Mouse (Mus musculus) frontal cortex, postnatal 14 days (tissue): ENCODE data around the gene Hist2h4.
"Not testable (repeated sequence)": the region's sequence is repeated elsewhere in the genome, so short reads cannot be mapped to it uniquely, and the experiment has no call there.

Source experiments
- DNase-seq, 2 experiments: peaks; one replicate each; pipeline ENCODE4 v3.0.0; 2022; ENCODE audit warnings: low spot score in 2 of 2

Hist2h4 gene

DNA sequence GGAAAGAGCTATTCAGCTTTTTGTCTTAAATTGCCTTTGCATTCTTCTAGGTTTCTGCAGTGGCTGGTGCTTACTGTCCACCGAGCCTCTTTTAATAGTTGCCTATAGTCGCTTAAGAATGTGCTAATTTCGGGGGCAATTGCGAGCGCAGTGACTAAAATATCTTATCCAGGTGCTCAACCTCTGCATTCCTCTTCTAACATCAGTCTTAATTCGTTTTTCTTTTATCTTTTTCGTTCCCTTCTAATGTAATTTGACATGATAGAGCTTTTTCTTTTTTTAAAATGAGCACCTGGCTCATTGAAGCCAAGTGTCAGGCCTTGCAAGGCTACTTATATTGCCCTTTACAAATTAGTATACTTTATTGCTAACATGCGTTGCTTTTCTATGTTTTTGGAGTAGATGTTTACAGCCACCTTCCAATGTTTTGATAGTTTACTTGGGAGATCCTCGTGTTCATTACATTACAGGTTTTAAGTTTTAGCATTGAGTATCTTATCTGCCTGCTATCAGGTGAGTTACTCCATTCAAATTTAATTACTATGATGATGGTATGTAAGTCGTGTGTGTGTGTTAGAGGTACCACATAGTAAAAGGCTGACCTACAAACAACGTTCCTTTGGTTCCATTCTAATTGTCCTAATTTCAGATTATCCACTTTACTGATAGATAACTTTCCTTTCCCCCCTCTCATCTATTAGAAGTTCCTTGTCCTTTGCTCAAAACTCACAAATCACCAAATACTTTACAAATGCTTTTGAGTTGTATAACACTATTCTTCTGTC lies 15.6 kb downstream of the Hist2h4 start:
- DNase-seq: no peak

DNA sequence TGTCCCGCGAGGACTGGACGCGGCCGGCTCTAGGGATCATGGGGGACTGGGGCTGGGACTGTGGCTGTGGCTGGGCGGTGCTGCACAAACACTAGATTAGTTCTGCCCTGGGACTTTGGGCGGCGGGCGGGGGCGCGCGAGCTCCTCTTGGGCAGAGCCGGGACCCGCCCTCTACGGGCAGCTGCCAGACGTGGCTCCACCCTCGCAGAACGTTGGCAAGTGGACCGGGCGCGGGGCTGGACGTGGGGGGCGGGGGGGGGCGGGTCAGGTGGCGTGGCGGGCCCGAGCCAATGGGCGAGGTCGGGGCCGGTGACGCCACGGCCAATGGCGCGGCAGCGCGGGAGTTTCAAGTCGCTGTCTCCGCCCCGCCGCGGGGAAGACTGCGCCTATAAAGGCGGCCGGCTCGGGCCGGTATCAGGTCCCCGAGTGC lies 16.7 kb downstream of the Hist2h4 start, which contains the start of gene Hist2h3c1:
Gene Hist2h3c1, plus strand, starts transcription at position 259 of the 430 bp plus-strand sequence.
- DNase-seq: not testable (repeated sequence)

DNA sequence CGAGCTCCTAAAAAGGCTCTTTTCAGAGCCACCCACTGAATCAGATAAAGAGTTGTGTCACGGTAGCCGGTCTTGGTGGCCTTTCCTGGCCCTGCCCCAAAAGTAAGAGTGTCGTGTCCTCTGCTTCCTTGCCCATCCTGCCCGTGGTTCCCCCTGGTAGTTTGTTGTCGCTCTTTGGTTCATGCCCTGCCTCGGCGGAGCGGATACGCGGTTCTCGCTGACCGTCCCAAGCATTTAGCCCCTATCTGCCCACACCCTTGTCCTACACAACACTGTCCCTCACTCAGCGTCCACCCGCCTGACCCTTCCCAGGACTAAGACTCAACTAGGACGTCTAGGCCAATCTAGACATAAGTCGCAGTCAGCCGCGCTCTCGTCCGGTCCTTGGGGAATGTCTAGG lies 17.1 kb downstream of the Hist2h4 start:
- DNase-seq: not testable (repeated sequence)

DNA sequence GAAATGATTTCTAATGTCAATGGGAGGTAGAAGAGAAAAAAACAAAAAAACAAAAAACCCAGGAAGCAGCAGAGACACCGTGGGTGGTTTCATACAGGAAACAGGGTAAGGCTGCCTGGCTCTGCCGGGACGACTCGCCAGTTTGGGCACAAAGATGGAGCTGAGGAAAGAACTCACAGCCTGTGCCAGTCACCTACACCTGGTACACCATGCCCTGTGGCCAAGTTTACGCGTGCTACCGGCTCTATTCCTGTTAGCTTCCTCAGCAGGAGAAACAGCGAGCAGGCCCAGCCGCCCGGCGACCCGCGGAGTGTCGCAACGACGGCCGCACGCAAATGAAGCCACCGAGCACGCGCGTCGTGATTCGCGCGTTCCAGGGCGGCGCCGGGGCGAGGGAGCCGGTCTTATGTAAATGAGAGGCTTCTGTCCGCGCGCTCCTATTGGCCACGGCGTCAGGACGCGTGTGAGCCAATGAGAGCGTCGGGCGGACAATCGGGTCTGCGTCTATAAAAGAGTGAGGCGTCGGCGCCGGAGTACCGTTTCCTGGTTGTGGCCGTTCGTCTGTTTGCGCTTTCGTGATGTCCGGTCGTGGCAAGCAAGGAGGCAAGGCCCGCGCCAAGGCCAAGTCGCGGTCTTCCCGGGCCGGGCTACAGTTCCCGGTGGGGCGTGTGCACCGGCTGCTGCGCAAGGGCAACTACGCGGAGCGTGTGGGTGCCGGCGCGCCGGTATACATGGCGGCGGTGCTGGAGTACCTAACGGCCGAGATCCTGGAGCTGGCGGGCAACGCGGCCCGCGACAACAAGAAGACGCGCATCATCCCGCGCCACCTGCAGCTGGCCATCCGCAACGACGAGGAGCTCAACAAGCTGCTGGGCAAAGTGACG lies 17.9 kb downstream of the Hist2h4 start, which contains the start of gene Hist2h2aa1:
Gene Hist2h2aa1, plus strand, starts transcription at position 495 of the 884 bp plus-strand sequence.
- DNase-seq: peak; percentile 83 to 86

DNA sequence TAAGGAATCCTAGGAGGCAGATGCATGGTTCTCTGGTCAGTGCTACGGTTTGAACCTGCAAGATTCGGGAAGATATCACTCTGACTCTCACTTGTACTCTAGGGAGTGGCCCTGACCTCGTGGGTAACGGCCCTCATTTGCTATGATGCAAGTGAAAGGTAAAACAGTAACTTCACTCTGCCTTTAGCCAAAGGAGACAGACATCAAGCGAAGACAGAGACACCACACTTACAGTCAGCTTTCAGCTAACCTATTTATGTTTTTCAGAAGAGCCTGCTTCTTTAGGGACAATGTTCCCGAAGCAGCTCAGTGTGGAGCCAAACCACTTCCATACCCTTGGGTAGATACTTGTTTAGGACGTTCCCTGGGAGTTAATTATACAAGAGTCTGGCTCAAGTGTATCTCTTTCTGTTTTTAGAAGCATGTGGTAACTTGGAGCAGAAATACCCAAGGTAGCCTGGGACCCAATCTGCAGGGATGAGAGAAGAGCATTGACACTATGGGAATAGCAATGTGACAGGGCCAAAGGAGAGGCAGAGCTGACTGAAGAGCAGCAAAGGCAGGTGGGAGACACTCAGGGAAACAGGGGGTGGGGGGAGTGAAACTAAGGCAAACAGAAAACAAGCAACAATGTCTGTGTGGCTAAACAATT lies 19.1 kb downstream of the Hist2h4 start:
- no peak for DNase-seq

DNA sequence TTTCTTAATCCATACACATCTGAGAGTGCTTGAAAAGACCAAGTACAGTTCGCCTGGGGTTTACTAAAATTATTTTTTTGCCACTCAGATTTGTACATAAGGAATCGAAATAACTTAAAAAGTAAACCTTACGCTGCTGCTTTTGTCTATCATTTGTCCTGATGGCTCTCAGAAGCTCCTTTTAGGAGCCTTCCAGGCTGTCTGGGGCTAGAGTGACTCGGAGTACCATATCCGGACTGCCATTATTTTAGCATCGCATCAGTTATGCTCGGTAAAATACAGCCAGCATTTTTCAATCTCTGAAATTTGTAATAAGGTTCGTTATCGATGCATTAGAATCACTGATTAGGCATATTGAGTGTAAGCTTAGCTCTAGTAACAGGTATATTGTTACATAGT lies 22.3 kb downstream of the Hist2h4 start:
- no peak for DNase-seq

DNA sequence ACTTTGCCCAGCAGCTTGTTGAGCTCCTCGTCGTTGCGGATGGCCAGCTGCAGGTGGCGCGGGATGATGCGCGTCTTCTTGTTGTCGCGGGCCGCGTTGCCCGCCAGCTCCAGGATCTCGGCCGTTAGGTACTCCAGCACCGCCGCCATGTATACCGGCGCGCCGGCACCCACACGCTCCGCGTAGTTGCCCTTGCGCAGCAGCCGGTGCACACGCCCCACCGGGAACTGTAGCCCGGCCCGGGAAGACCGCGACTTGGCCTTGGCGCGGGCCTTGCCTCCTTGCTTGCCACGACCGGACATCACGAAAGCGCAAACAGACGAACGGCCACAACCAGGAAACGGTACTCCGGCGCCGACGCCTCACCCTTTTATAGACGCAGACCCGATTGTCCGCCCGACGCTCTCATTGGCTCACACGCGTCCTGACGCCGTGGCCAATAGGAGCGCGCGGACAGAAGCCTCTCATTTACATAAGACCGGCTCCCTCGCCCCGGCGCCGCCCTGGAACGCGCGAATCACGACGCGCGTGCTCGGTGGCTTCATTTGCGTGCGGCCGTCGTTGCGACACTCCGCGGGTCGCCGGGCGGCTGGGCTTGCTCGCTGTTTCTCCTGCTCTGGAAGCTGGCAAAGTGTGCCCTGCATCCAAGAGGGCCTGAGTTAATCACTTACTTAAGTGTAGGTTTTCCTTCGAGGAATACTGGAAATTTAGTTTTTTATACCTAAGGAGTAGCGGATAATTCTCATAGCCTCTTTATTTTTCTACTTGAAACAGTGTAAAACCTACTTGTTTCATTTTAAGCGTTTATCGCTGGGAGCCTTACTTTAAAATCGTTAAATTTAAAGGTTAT lies 22.9 kb downstream of the Hist2h4 start, which contains the start of gene Hist2h2aa2:
Gene Hist2h2aa2, minus strand, starts transcription at position 328 of the 850 bp plus-strand sequence.
- peak; percentile 93 to 97 for DNase-seq

DNA sequence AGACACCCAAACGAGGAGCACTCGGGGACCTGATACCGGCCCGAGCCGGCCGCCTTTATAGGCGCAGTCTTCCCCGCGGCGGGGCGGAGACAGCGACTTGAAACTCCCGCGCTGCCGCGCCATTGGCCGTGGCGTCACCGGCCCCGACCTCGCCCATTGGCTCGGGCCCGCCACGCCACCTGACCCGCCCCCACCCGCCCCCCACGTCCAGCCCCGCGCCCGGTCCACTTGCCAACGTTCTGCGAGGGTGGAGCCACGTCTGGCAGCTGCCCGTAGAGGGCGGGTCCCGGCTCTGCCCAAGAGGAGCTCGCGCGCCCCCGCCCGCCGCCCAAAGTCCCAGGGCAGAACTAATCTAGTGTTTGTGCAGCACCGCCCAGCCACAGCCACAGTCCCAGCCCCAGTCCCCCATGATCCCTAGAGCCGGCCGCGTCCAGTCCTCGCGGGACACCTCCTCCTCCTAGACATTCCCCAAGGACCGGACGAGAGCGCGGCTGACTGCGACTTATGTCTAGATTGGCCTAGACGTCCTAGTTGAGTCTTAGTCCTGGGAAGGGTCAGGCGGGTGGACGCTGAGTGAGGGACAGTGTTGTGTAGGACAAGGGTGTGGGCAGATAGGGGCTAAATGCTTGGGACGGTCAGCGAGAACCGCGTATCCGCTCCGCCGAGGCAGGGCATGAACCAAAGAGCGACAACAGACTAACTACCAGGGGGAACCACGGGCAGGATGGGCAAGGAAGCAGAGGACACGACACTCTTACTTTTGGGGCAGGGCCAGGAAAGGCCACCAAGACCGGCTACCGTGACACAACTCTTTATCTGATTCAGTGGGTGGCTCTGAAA lies 23.9 kb downstream of the Hist2h4 start, which contains the start of gene Hist2h3c2:
Gene Hist2h3c2, minus strand, starts transcription at position 174 of the 840 bp plus-strand sequence.
- DNase-seq: not testable (repeated sequence)

DNA sequence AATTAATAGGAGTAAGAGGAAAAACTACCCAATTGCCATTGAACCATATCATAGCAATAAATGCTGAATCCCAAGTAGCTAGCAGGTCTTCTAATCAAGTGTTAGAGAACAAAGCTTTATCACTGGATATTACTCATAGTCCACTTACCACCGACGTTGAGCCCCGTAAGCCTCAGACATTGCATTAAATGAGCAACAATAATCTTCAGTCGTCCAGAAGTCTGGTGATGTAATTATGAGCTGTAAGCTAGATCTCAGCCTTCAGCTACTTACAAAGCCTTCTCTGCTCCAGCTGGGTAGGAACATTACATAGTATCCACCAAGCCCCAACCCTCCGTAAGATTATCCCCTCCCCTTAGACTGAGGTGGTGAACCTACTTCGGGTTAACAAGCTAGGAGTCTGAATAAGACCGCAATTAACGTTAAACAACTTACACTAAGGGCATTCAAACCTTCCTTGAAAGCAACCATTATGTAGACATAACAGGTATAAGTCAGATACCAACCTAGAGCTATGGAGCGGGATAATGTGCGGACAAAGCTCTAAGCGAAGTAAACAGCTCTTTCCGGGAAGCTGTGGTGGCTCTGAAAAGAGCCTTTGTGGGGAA lies 25.1 kb downstream of the Hist2h4 start:
- no peak for DNase-seq

DNA sequence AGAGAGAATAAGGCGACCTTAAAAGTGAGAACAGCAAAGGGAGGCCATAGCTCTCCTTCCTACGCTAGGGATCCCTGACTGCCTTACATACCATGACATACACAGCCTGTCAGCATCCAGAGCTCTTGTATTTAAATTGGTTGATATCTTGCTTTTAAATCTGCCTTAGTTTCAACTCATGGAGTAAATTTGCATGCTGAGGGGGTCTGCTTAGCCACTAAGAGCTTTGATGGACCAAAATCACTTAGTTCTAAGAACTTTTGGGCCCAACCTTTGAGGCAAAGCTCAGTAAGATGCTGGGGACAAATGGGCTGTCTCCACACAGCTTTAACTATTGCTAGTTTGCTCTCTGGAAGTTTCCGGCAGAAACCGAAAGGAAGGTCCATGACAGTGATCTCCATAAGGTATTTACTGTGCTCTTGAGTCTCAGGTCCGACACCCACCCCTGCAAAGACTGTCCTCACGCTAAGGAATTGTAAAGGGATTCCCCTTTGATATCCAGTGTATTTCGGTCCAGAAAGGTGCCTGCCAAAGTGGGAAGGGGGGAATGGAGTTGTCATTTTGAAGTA lies 25.7 kb downstream of the Hist2h4 start:
- no peak for DNase-seq

DNA sequence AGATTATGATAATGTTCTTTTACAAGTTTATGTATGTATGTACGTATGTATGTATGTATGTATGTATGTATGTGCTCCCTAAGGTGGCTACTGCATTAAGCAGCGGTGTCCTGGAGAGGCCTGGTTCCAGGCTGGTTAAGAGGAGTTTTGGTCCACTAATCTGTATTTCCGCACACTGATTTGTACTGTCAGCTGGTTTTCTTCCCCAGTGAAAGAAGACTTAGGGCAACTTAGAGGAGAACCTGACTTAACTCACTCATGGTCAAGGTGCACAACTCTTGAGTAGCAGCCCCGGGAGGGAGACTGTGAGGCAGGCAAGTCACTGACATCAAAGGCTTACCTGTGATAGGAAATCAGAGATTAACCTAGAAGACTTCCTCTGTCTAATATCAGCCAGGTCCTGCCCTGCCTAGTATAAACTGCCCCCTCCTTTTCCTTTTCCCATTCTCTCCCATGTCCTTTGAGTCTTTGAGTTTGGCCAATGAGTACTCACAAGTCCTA lies 26.2 kb downstream of the Hist2h4 start:
- no peak for DNase-seq

DNA sequence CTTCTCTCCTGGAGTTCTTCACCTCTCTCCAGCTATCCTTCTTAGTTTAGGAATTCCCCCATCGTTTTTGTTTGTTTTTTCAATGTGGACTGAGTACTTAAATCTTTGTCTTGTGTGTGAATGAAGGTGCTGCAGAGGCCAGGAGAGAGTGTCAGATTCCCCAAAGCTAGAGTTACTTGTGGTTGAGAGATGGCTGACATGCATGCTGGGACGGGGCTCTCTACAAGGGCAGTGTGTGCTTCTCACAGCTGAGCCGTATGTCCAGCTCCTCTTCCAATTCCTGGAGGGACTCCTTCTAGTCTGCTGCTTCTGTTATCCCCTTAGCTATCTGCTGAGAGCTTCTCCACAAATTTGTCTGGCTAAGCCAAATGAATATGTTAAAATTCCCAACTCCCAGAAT lies 27.3 kb downstream of the Hist2h4 start:
- no peak for DNase-seq

DNA sequence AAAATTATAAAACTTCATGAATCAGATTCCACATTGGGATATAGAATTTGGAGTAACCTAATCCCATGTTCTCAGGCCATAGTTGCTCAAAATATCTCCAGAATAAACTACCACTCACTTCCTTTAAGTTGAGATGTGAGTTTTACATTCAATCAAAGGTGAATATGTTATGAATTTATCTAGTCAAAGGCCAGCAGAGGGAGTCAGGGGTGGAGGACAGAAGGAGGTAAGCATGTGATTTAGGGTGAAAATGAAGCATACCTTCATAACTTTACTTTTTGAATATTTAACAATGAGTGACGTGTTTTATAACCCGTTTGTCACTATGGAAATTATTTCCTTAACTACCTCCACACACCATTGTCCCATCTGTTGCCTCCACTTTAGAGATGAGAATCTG lies 28.2 kb downstream of the Hist2h4 start:
- DNase-seq: no peak

DNA sequence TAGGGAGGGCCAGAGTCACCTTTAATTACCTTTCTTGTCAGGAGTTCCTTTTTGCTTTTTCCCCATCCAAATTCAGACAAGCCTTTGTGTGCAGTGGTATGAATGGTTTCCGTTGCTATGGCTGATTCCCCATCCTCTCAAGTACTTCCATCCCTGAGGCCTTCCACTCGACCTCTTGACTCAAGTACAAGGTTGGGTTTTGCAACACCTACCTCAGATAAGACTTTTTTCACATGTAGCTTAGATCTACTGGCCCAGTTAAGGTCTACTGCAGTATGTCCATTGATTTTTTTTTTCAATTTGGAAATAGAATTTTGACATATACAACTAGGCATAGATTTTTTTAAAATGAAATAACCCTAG lies 31.4 kb downstream of the Hist2h4 start:
- no peak for DNase-seq

DNA sequence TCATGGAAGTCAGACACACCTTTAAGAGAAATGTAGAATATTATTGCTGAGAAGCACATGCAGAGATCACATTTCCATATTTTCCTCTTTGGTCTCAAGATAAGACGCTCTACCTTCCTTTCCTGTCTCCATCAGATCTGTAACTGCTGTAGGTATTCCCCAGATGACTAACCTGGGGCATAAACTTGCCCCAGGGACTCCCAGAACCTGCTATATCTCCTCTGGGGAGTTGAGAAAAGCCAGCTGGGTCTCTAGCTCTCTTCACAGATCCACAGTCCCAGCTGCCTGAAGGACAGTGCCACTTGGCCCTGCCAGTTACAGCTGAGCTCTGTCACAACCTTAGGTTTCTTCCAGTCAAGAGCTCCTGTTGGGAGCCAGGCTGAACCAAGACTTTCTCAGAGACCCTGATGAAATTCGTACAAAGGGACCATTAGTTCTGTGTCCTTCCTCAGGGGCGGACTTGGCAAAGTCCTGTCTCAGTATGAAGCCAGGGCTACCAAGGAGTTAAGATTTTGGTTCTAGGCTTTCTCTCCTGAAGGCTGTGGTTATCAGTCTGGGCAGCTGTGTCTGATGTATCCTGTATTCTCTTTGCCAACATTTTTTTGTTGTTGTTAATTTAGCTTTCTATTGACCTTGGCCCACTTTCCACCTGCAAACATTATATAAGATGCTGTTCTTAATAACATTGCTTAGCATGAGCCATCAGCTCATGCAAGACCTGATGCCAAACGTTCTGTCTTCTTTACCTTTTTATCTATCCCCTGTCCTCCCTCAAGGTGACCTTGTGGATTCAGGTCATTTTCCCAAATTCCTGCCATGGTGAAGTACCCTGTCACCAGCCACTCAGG lies 32.0 kb downstream of the Hist2h4 start:
- DNase-seq: no peak

DNA sequence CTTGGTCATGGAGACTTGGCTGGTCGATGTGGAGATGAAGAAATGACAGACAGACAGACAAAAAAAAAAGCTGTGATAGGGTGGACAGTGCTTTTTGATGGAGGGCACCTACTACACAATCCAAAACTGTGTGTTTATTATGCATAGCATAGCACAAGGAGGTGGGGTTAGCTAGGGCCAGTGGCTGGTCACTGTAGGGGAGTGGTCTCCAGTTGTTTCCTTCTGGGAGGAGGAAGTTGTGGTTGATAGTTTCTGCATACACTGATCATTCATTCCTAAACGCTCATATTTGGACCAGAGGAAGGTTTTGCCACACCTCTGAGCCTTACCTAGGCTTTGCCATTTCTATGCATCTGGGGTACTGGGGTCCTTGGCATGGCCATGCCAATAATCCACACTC lies 32.7 kb downstream of the Hist2h4 start:
- no peak for DNase-seq

DNA sequence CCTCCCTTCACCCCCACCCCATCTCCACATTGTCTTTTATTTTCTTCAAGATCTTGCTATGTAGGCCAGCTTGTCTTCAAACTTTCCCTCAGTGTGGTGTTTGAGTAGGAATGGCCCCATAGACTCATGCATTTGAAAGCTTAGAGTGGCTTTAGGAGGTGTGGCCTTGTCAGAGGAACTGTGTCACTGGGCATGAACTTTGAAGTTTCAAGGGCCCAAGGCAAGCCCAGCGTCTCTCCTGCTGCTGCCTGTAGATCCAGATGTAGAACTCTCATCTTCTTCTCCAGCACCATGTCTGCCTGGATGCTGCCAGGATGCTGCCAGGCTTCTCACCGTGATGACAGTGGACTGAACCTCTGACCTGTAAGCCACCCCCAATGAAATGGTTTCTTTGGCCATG lies 34.3 kb downstream of the Hist2h4 start:
- DNase-seq: no peak
